Mouse (Mus musculus) liver, postnatal 0 days (tissue): Measurements from ENCODE around the gene Gm21987.

Source experiments
- CTCF ChIP-seq: sonication (generic); IDR thresholded peaks from 2 replicates; pipeline ENCODE4 v1.5.1; 2016; ENCODE audit warnings: antibody characterized with exemption, low read depth
- EP300 ChIP-seq: IDR thresholded peaks from 2 replicates; pipeline ENCODE4 v1.6.1; 2016; ENCODE audit warnings: antibody characterized with exemption, low read depth, mild to moderate bottlenecking

DNA sequence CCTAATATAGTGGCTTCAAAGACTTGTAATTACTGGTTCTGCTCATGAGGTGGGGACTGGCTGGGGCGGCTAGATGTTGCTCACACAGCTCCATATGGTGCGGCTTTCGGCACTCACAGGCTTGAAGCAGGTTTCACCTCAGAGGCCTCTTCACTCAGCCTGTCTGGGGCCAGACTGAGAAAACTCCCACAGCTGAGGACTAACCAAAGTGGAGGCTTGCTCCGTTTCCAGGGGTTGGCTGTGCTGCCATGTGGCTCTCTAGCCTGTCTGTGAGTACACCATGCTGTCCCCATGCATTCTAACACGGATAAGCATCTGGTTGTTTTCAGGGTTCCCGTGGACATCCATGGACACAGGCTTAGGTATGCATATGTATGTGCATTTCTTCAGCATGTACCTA, 31.8 kb downstream of the Gm21987 start:
- TF ChIP-seq EP300 (no peak), CTCF (no peak)
